In the genomic region with DNA sequence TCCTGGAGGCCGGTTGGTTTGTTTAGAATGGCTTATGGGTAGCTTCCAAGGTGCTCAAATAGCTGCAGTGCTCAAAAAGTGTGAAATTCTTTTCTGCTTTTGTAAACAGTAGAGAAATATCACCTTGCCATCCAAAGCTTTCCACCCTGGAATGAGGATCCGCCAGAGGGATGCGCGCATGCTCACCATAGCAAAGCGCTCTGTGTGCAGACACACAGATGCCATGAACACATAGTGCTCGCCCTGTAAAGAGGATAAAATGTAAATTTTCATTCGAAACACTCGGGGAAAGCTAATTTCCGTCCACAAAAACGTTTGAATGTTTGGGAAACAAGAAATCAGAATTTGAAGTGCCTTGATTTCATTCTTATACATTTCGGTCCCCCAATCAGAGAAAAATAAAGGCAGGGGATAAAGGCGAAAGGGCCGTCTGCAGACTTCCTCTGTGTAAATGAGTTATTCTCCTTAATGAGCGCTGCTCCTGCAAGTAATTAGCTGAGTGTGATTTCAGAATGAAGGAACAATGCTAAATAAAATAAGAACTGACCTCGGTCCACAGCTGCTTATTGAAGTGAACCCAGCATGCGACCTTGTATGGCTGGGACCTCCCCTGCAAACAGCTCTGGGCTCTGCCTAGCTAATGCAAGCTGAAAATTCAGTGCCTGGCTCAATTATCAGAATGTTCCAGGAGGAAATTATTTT, we compare ENCODE assay signal across 25 mouse cellular contexts.
DNase-seq lines count a peak whose midpoint lies in the region; ATAC-seq lines count a peak whose summit lies in the region.
"Had no signal": no experiment of that assay in that cellular context is flagged by ENCODE, and none has a peak within 500 bp of the region (broad histone marks: within the 10 kb centered on the region; RNA-seq: fewer than 3 reads in every experiment).

No protein-coding gene starts in this region.

- H3K27ac ChIP-seq in midbrain, embryonic 14.5 days (replicated peaks; ENCODE audit: low read depth, low read length), result no peak overlapping the region; the same call in 1 of the 2 replicates
- no peak overlapping the region for H3K27ac ChIP-seq in midbrain, embryonic 16.5 days (ENCODE audit: low read length)
- H3K27ac ChIP-seq in forebrain, embryonic 13.5 days, result 0 out of 2 replicates have a peak overlapping the region, but pooled peaks have one; percentile 27
- 0 out of 2 replicates have a peak overlapping the region, but pooled peaks have one; percentile 54 for H3K27ac ChIP-seq in limb, embryonic 12.5 days
- H3K27ac ChIP-seq: embryonic facial prominence, embryonic 13.5 days; intestine, embryonic 15.5 days; stomach, postnatal 0 days had no signal

- no peak overlapping the region for H3K4me3 ChIP-seq in midbrain, embryonic 14.5 days (replicated peaks; ENCODE audit: low read depth, low read length)
- no peak overlapping the region for H3K4me3 ChIP-seq in midbrain, embryonic 16.5 days (ENCODE audit: low read depth, low read length)
- H3K4me3 ChIP-seq in forebrain, embryonic 13.5 days, result no peak overlapping the region
- H3K4me3 ChIP-seq in limb, embryonic 12.5 days (replicated peaks), result no peak overlapping the region
- H3K4me3 ChIP-seq: embryonic facial prominence, embryonic 13.5 days; erythroblast, embryonic 14.5 days; intestine, embryonic 15.5 days had no signal

- no peak overlapping the region for H3K4me2 ChIP-seq in midbrain, embryonic 14.5 days (ENCODE audit: low read length)
- H3K4me2 ChIP-seq in midbrain, embryonic 16.5 days (ENCODE audit: low read length), result no peak overlapping the region
- peak overlapping the region; percentile 3 for H3K4me2 ChIP-seq in forebrain, embryonic 13.5 days
- no peak overlapping the region for H3K4me2 ChIP-seq in limb, embryonic 12.5 days
- H3K4me2 ChIP-seq: embryonic facial prominence, embryonic 13.5 days; intestine, embryonic 15.5 days; liver, embryonic 11.5 days had no signal

- WGBS in midbrain, embryonic 14.5 days, result 81% methylated on average over 16 of the region's 16 CpGs
- 69% methylated on average over 16 of the region's 16 CpGs for WGBS in midbrain, embryonic 16.5 days
- 38% methylated on average over 16 of the region's 16 CpGs for WGBS in forebrain, embryonic 13.5 days
- 61% methylated on average over 16 of the region's 16 CpGs for WGBS in limb, embryonic 12.5 days

- ATAC-seq in midbrain, embryonic 14.5 days (ENCODE audit: low FRiP score, low TSS enrichment), result no peak
- no peak for ATAC-seq in midbrain, embryonic 16.5 days
- peak; percentile 80 for ATAC-seq in forebrain, embryonic 13.5 days
- ATAC-seq in limb, embryonic 12.5 days (ENCODE audit: insufficient number of reproducible peaks, insufficient read depth, low FRiP score, low TSS enrichment, low read depth), result no peak
- ATAC-seq in granulocyte monocyte progenitor cell, adult 5-6 weeks (replicated peaks; ENCODE audit: poor library complexity, severe bottlenecking), result no peak
- ATAC-seq: CD4-positive, CD25-positive, alpha-beta regulatory T cell, adult 4 months; hindbrain, embryonic 16.5 days; intestine, embryonic 15.5 days; liver, postnatal 0 days; lung, postnatal 0 days had no signal

- no peaks in the 10 kb centered on the region for H3K36me3 ChIP-seq in midbrain, embryonic 14.5 days (ENCODE audit: control insufficient read depth, insufficient read depth, low read length)
- H3K36me3 ChIP-seq in midbrain, embryonic 16.5 days (ENCODE audit: control insufficient read depth, insufficient read depth, low read length), result no peaks in the 10 kb centered on the region
- H3K36me3 ChIP-seq in forebrain, embryonic 13.5 days (ENCODE audit: poor library complexity, severe bottlenecking), result no peaks in the 10 kb centered on the region
- no peaks in the 10 kb centered on the region for H3K36me3 ChIP-seq in limb, embryonic 12.5 days
- H3K36me3 ChIP-seq: embryonic facial prominence, embryonic 13.5 days; intestine, embryonic 15.5 days had no signal

- H3K27me3 ChIP-seq in midbrain, embryonic 14.5 days (ENCODE audit: control insufficient read depth, insufficient read depth, low read length), result no peaks in the 10 kb centered on the region
- no peaks in the 10 kb centered on the region for H3K27me3 ChIP-seq in midbrain, embryonic 16.5 days (ENCODE audit: control insufficient read depth, insufficient read depth, low read depth, low read length)
- no peaks in the 10 kb centered on the region for H3K27me3 ChIP-seq in forebrain, embryonic 13.5 days
- no peaks in the 10 kb centered on the region for H3K27me3 ChIP-seq in limb, embryonic 12.5 days
- H3K27me3 ChIP-seq: embryonic facial prominence, embryonic 13.5 days; intestine, embryonic 15.5 days had no signal

- no peak overlapping the region for H3K9ac ChIP-seq in midbrain, embryonic 14.5 days (replicated peaks; ENCODE audit: low read length)
- no peak overlapping the region for H3K9ac ChIP-seq in midbrain, embryonic 16.5 days (ENCODE audit: low read depth, low read length)
- no peak overlapping the region for H3K9ac ChIP-seq in forebrain, embryonic 13.5 days
- no peak overlapping the region for H3K9ac ChIP-seq in limb, embryonic 12.5 days (replicated peaks)
- H3K9ac ChIP-seq: embryonic facial prominence, embryonic 13.5 days; intestine, embryonic 15.5 days; liver, postnatal 0 days had no signal

- H3K9me3 ChIP-seq in midbrain, embryonic 14.5 days (ENCODE audit: control insufficient read depth, low read length), result 0 out of 2 replicates have a peak, but pooled peaks cover 9% of the 10 kb centered on the region
- peaks cover 10% of the 10 kb centered on the region; the same call in 1 of the 2 replicates for H3K9me3 ChIP-seq in midbrain, embryonic 16.5 days (replicated peaks; ENCODE audit: control insufficient read depth, low read length, poor library complexity, severe bottlenecking)
- H3K9me3 ChIP-seq in forebrain, embryonic 13.5 days (replicated peaks), result peaks cover 8% of the 10 kb centered on the region
- peaks cover 12% of the 10 kb centered on the region; the same call in 1 of the 2 replicates for H3K9me3 ChIP-seq in limb, embryonic 12.5 days
- H3K9me3 ChIP-seq: intestine, embryonic 15.5 days had no signal

- no peaks in the 10 kb centered on the region for H3K4me1 ChIP-seq in midbrain, embryonic 14.5 days (ENCODE audit: control insufficient read depth, insufficient read depth, low read length)
- H3K4me1 ChIP-seq in midbrain, embryonic 16.5 days (ENCODE audit: control insufficient read depth, insufficient read depth, low read length), result no peaks in the 10 kb centered on the region
- peaks cover 17% of the 10 kb centered on the region for H3K4me1 ChIP-seq in forebrain, embryonic 13.5 days
- peaks cover 26% of the 10 kb centered on the region for H3K4me1 ChIP-seq in limb, embryonic 12.5 days (replicated peaks)
- H3K4me1 ChIP-seq: intestine, embryonic 15.5 days had no signal

- DNase-seq in heart, adult 11 months, result peak; percentile 35
- DNase-seq in heart, adult 18-20 months, result no peak
- DNase-seq in midbrain, embryonic 14.5 days, result peak; percentile 6
- DNase-seq in natural killer cell, adult 2 months (ENCODE audit: low spot score in 2 of 2), result no peak
- DNase-seq: adrenal gland, postnatal 36 days; cerebellum, adult 2 months; cerebellum, postnatal 25 days; gastrocnemius, postnatal 14 days; heart, postnatal 4 days; kidney, adult 8-10 months; kidney, postnatal 10 days; liver, postnatal 0 days; thymus, adult 2 months had no signal

Comparison
In these comparisons a context has a peak if more than half of its experiments do, and no peak if none do; other contexts are left out.
1. DNase-seq: peak in heart, adult 11 months (single experiment) and midbrain, embryonic 14.5 days (single experiment); none in heart, adult 18-20 months (0 of 2) and natural killer cell, adult 2 months (0 of 2).
2. H3K27ac ChIP-seq: peak in forebrain, embryonic 13.5 days (single experiment) and limb, embryonic 12.5 days (single experiment); none in midbrain, embryonic 14.5 days (single experiment) and midbrain, embryonic 16.5 days (single experiment).